Mouse (Mus musculus) T-helper 1 cell (primary cell): ENCODE data around the gene Mrps2.
"Not testable (repeated sequence)": the region's sequence is repeated elsewhere in the genome, so short reads cannot be mapped to it uniquely, and the experiment has no call there.

Source experiments
- in situ Hi-C: fragments of 300-600 bp; cut with MboI, MseI; formaldehyde crosslinking; loops from one replicate; pipeline ENCODE4 v1.15.1; 2025; ENCODE audit warnings: high pct_unique_total_duplicates

Gene Mrps2

DNA sequence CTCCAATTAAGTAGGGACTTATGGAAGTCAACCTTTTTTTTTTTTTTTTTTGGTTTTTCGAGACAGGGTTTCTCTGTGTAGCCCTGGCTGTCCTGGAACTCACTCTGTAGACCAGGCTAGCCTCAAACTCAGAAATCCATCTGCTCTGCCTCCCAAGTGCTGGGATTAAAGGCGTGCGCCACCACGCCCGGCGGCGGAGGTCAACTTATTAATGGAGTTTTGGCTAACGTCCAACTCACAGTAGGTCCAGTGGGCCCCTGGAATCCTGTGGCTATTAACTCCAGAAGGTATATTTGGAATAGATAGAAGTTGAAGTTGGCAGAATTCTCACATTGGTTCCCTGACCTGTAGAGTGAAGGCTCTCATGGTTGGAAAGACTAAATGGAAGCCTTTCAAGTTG is 4.1 kb downstream of the Mrps2 start:
- in situ Hi-C loops: not testable (repeated sequence)

DNA sequence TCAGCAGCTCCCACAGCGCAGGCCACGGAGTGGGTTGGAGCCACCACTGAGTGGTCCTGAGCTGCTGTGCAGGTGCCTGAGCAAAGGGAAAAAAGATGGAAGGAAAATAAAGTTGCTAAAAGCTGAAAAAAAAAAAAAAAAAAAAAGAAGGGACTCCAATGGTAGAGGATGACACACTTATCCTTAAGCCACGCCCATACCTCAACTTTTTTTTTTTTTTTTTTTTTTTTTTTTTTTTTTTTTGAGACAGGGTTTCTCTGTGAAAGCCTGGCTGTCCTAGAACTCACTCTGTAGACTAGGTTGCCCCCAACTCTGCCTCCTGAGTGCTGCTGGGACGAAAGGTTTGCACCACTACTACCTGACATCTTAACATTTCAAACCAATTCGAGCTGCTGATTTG is 10.1 kb downstream of the Mrps2 start:
- in situ Hi-C loops: not testable (repeated sequence)

DNA sequence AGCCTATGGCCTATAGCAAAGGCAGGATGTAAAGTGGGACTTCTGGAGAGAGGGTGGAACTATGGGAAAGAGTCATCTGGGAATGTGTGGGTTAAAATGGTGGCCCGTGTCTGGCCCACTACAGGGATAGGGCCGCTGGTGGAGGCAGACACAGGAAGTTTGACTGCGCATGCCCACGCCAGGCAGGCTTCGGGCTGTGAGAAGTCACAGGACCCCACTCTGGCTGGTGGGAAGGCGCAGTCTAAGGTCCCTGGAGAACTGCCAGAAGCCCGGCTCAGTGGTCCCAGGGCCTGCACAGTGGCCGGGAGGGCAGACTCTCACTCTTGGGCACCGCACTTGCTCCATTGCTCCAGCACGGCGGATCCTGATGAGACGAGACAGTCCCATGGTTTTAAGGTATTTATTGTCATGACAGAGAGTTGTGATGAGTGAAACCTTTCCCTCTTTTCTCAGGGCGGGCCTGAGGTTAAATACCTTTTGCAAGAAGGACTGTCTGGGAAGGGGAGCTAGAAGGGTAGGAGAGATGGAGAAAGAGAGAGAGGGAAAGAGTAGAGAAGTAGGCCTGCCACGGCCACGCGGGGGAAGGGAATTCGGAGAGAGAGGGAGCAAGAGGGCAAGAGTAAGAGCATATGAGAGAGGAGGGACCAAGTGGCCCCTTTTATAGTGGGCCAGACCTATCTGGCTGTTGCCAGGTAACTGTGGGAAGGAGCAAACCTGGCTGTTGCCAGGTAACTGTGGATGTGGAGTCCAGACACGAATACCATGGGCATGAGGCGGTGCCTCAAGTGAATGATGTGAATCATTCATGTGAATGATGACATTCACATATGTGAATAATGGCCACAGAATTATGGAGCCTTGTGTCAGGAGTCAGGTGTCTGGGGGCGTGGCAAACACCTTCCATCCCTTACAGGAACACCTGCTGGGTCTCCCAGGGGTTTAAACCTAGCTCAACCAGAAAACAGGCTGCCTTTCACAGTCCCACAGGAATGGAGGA is 11.6 kb downstream of the Mrps2 start:
- in situ Hi-C loops: no loop called here

DNA sequence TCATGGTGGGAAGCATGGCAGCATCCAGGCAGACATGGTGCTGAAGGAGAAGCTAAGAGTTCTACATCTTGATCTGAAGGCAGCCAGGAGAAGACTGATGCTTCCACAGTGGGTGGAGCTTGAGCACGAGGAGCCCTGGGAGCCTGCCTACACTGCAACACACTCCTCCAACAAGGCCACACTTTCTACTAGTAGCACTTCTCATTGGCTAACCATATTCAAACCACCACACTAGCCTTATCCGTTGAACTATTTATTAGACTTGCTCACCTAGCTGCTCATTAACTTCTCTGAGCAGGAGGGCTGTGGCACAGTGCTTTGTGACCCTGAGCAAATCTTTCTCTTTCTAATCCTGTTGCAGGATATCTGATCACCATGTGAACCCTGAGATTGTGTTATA is 16.0 kb downstream of the Mrps2 start:
- in situ Hi-C loops: no loop called here

DNA sequence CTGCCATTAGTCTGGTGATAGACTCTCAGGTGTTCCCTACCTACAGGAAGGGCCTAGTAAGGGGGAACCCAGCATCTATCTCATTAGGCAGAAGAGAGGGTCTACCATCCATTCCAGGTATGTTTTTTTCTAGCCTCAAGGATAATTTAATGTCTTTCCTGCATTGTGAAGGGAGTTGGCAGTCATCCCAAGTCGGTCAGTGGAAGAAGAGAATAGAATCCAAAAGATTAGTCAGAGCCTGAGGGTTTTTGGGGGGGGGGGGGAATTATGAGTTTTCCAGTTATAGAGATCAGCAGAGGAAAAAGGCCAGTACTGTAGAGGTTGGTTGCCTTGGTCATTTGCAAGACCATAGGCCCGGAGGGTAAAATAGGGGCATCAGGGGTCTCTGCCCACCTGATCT is 26.7 kb downstream of the Mrps2 start:
- in situ Hi-C loops: no loop called here

DNA sequence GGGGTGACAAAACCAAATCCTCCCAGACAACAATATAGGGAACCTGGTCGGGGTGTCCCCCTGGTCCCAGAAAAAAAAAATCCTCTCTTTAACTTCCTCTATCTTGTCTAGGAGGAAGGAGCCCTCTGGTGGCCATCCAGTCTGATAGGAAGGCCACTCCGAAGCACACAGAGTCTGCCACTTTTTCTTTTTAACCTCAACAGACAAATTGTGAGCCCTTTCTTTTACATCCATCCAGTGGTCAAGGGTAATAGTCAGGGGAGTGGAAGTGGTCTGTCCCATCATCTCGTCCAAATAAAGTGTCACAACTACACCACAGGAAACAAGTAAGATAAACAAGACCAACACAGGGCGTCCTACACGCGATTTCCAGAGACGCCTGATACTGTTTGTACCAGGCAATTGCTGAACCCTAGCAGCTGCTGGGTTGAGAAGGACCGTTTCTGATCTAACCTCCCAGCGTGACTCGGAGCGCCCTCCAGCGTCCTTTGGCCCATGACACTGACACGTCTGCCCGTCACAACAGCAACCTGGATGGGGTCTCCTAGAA is 27.4 kb downstream of the Mrps2 start:
- in situ Hi-C loops: no loop called here

DNA sequence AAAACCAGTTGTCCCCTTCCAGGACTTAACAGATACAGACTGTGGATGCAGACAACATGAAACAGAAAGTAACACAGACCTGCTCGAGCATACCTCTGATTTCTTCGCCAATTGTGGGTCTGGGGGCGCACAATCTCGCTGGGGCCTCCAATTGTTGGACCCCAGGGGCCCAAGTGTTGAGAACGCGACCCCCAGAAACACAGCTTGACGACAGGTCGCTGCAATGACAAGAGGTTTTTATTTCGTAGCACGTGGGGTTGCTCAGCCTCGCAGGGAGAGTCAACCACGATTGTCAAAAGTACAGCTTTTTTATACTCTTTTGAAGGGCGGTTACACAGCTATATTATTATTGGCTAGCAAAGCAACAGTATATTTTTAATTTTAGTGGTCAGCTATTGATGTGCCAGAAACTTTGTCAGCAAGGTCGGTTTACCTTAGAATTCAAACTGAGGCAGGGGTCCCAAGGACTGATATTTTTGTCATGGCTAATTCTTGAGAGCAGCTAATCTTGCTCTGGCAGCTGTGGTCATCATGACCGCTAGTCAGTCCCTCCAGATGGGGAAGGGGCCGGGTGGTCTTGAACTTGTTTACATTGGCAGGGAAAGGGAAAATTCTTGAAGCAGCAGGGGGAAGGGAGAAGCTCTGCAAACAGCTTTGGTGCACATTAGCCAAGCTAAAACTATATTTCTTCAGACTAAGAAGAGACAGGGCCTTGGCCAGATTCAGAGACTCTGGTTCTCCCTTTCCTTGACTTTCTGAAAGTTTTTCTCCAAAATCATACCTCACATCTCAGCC is 28.1 kb downstream of the Mrps2 start:
- in situ Hi-C loops: no loop called here

DNA sequence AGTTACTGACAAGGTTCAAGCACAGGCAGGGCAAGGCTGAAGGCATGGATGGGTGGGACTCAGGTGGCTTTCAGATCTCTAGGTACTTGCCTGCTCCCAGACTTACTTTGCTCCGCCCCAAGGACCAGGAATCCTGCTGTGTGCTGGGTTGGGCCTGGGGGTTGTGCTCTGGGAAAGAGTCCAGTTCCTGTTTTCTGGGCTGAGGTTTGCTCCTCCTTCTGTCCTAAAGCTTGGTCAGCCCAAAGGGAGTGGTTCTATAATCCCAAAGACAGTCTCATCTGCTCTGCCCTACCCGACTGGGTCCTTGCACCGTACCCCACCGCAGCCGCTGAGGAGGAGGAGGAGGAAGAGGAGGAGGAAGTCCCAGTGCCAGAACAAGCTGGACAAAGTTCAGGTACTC is 28.8 kb downstream of the Mrps2 start, which contains the start of gene Gbgt1:
Gene Gbgt1 (plus strand): TSS at position 221 of the 400 bp plus-strand sequence.
- in situ Hi-C loops: no loop called here

DNA sequence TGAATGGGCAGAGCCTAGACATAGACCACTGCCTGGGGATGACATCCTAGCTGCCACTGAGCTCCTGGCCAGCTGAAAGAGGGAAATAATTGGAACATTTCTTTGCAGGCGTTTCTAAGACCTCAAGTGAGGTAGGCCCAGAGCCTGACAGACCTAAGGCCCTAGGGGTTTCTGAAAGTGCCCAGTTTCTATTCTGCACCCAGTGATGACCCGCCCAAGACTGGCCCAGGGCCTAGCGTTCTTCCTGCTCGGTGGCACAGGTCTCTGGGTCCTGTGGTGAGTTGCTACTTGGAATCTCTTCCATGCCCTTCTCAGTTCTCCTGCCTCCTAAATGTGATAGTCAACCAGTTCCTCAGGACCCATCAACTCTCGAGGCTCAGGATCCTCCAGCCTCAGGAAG is 29.7 kb downstream of the Mrps2 start:
- in situ Hi-C loops: no loop called here

DNA sequence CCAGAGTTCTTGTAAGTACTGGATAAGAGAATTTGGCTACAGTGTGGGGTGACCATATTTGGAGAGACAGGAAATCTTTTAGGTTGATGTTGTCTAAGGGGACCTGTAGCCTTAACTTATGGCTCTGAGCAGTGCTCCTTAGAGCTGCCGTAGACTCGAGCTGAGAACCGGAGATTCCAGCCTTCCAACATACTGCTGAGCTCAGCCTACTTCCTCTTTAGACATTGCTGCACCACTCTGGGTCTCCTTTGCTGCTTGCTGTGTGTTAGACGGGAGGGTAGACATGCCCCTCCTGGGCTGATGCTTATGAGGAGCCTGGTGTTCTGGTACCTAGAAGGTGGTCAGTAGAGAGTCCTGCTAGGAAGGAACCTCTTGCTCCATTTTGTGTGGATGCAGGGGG is 30.6 kb downstream of the Mrps2 start:
- in situ Hi-C loops: no loop called here

DNA sequence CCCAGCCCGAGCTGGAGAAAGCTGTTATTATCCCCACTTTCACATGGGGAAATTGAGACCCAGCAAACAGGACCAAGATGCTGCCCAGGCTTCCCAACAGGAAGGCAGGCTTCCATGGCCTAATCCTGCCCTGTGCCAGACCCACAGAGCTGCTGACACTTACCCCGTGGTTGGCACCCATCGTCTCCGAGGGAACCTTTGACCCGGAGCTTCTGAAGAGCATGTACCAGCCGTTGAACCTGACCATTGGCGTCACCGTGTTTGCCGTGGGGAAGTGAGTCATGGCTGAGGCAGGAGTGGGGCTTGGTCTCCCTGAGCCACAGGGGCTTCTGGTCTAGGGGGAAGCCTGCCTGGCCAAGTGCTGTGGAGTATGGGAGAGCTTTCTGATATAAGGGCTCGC is 35.1 kb downstream of the Mrps2 start:
- in situ Hi-C loops: no loop called here

DNA sequence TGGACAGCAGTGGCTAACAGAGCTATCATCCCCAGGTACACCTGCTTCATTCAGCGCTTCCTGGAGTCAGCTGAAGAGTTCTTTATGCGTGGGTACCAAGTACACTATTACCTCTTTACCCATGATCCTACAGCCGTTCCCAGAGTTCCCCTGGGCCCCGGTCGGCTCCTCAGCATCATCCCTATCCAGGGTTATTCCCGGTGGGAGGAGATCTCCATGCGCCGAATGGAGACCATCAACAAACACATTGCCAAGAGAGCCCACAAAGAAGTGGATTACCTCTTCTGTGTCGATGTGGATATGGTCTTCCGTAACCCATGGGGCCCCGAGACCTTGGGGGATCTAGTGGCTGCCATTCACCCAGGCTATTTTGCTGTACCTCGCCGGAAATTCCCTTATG is 36.8 kb downstream of the Mrps2 start:
- in situ Hi-C loops: no loop called here

DNA sequence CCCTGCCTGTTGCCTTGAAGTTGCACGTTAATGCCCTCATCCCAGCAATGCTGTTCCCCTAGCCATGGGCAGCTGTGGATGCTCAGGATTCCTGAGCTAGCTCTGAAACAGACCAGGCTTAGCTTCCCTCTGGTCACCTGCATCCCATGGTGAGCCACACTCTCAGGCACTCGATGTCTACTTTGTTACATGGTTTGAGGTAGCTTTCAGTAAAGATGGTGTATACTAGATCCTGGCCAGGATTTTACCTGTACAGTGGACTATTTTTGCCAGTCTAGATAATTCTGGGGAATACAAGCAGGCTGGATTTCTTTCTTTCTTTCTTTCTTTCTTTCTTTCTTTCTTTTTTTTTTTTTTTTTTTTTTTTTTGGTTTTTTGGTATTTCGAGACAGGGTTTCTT is 37.9 kb downstream of the Mrps2 start, which contains the start of gene Gm10134:
Gene Gm10134 (plus strand): TSS at position 301 of the 400 bp plus-strand sequence.
- in situ Hi-C loops: no loop called here

DNA sequence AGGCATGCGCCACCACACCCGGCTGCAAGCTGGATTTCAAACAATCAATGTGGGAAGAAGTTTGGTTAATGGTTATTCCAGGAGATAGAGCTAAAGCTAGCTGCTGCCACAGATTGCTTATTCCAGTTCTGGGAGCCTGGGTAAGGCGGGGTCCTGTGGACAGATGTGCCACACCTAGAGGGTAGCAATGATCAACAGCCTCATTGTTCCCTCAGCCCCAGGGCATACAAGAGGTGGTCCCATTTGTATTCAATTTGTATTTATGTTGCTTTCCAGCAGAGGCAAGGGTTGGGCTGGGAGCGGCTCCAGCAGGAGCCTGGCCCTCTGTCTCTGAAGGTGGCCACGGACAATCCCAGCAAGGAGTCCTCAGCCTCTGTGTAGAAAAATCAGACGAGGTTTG is 38.4 kb downstream of the Mrps2 start:
- in situ Hi-C loops: no loop called here

DNA sequence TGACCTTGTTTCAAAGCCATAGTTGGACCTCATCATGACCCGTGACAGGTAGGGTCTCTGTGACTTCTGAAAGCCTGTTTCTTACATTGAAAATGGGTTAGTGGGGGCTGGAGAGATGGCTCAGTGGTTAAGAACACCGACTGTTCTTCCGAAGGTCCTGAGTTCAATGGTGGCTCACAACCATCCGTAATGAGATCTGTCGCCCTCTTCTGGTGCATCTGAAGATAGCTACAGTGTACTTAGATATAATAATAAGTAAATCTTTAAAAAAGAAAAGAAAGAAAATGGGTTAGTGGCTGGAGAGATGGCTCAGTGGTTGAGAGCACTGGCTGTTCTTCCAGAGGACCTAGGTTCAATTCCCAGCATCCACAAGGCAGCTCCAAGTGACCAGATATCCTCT is 43.7 kb downstream of the Mrps2 start:
- in situ Hi-C loops: loop anchor here (5.0 kb wide), 1 partner anchor 36 kb away; no protein-coding TSS in a partner anchor

DNA sequence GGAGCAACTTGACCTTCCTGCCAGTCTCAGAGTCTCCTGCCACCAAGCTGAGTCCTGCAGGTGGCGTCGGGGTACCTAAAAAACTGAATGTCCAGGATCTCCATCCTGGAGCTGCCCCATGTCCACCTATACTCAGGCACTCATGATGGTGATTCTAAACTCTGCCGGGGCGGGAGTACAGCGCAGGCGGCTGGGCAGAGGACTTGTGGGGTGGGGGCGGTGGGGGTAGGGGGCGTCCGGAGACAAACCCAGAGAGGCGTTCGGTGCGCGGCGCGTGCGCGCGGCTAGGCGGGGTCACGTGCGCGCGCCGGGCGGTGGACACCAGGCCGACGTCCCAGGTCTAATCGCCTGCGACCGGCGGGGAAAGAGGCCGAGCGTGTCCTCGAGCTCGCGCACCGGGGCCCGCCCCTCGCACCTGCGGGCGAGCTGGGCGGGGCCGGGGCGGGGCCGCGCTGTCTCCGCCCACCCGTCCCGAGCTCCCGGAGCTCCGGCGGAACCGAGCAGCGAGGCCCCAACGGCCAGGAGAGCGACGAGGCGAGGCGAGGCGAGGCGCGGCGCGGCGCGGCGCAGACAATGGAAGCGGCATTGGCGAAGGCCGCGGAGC is 45.0 kb downstream of the Mrps2 start, which contains the start of gene Ralgds:
Gene Ralgds (plus strand): TSS at position 328 of the 604 bp plus-strand sequence.
- in situ Hi-C loops: loop anchor here (5.0 kb wide), 1 partner anchor 34 kb away; no protein-coding TSS in a partner anchor

DNA sequence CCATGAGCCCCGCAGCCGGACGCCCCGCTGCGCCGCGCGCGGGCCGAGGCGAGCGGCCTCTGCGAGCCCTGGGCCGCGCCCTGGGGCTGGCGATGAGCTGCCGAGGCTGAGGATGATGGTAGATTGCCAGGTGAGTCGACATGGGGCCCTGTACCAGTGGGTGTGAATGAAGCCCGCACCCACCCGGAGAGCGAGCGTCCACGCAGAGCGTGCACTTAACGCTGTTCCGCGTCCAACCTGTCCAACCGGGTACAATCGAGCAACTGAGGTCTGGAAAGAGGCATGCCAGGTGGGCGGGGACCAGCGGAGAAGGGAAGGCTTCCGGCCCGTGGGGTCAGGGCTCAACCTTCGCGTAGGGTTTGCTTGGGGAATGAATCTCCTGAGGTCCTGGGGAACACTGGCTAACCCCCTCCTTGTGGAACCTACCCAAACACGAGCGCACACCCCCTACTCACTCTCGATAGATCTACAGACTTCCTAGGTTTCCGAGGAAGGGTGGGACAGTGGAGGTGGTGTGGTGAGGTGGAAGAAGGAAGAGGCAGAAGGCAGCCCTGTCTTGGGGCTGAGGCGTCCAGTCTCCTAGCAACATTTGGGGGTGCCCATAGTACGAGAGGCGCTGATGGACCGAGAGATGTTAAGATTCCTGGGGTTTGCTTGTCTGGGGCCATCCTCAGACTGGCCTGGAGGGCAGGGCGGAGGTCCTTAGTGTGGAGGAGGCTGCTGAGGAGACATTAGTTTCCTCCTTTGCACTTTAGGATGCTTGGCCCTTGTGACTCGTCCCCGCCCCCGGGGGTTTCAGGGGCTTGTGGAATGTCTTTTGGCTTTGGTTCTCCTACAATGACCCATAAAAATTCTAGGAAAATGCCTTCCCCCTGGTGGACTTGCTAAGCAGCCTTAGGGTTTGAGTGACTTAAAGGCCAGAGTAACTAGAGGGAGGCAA is 45.8 kb downstream of the Mrps2 start:
- in situ Hi-C loops: loop anchor here (5.0 kb wide), 1 partner anchor 34 kb away; no protein-coding TSS in a partner anchor

DNA sequence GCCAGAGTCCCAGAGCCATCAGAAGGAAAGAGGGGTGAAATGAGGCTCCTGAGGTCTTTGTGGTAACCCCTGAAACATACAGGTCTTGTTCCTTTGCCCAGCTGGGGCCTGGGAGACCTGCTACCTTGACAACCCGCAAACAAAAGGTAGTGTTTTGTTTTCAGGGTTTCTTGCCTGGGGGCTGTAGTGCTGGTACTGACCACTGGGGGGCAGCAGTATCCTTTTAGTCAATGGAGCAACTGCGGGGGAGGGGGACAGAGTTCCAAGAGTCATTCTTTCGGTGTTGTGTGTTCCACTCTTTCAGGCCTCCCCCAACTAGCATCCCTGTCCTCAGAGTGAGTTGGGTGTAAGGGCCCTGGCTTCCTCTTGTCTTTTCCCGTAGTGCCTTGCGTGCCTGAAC is 46.6 kb downstream of the Mrps2 start:
- in situ Hi-C loops: loop anchor here (5.0 kb wide), 1 partner anchor 33 kb away; no protein-coding TSS in a partner anchor

DNA sequence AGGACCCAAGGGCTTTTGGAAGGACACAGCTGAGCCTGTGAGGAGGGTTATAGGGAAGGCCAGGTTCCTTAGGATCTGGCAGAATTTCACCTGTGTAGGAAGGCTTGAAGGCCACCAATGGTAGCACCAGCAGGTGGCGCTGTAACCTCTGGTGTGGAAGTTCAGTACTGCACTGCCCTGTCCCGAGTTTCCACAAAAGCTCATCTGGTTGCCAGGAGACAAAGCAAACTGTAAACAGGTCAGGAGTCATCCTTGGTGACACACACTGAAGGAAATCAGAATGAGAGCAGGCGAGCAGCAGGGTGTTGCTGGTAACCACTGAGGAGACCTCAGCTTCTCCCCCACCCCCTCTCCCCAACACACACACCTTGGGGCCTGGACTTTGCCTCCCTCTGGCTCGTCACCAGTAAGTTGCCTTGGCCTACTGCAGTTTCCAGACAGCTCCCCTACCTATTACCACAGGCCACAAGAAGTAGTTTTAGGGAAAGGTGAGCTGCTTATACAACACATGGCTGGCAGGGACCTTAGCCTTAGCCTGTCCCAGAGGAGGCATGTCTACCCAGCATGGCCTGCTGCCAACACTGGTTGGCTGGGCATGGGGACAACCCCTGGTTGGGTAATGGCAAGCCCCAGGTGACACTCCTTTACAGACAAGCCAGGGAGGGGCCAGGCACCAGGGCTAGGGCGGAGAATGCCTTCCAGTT is 49.5 kb downstream of the Mrps2 start:
- in situ Hi-C loops: no loop called here

DNA sequence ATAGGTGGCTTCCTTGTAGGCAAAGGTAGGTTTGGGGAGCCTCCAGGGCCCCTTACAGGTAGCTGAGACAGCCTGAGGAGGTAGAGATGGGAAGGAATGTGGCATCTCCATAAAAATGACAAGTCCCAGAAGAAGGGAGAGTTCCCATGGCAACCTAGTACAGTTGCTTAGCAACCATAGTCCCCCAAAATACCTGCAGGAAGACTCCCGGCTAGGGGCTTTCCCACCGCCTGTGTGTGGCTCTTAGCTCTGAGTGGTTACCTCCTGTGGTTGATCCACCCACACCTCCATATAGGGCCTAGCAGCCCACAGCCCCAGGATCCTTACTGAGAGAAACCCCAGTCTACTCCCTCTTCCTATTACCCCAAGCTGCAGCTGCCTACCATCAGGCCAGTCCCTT is 50.4 kb downstream of the Mrps2 start:
- in situ Hi-C loops: no loop called here
